In genomic region chr6:146662679-146663078, GRCm38 (mm10) we compare ENCODE assay signal across 8 mouse cellular contexts. TPM values are rescaled to one million over a fixed set of nuclear protein-coding genes. Genes with fewer than 3 reads are reported as not detected.
A peak's percentile ranks its signal among the peaks of the same experiment; 100 is the strongest.
DNase-seq lines count a peak whose midpoint lies in the region; TF ChIP-seq lines count a peak whose summit lies in the region.

No protein-coding gene starts in this region.

- H3K27me3 ChIP-seq in heart, adult 2 months (ENCODE audit: control insufficient read depth, insufficient read depth, low read length), result no peaks in the 10 kb centered on the region

- DNase-seq in heart, adult 2 months, result peak; percentile 53 to 65
- DNase-seq in heart, adult 8-10 months (ENCODE audit: low spot score), result no peak
- peak; percentile 25 for DNase-seq in urinary bladder, postnatal 25 days (ENCODE audit: low spot score)
- no peak for DNase-seq in urinary bladder, adult 2 months (ENCODE audit: low spot score)
- peak; percentile 28 for DNase-seq in cerebellum, postnatal 36 days
- peak; percentile 49 to 64 for DNase-seq in heart, postnatal 36 days
- peak; percentile 36 to 63 for DNase-seq in lung, postnatal 4 days
- DNase-seq in thymus, postnatal 14 days, result peak; percentile 68

- H3K79me2 ChIP-seq in heart, adult 2 months (replicated peaks; ENCODE audit: control insufficient read depth, insufficient read depth, low read length), result no peaks in the 10 kb centered on the region

- intact Hi-C loops in heart, adult 2 months (cut with DNase I), result loop anchor here (1.0 kb wide), 1 partner anchor 100 kb away; no protein-coding TSS in a partner anchor
- intact Hi-C loops in heart, postnatal 36 days (cut with DNase I), result loop anchor here (1.0 kb wide), 2 partner anchors 24 to 63 kb away; no protein-coding TSS in a partner anchor

- no peak overlapping the region for H3K27ac ChIP-seq in heart, adult 2 months

- peak; percentile 94 for TF ChIP-seq CTCF in heart, adult 2 months (IDR thresholded peaks at IDR 0.05)

- WGBS in heart, adult 2 months, result 41% methylated on average over 5 of the region's 5 CpGs

- TF ChIP-seq POLR2A in heart, adult 2 months (IDR thresholded peaks at IDR 0.05; ENCODE audit: insufficient read depth, low read depth, low read length), result no peak

- peak; percentile 57; the same call in 1 of the 2 replicates for TF ChIP-seq EP300 in heart, adult 2 months (IDR thresholded peaks at IDR 0.05; ENCODE audit: insufficient read depth, low read depth, low read length)

- no peaks in the 10 kb centered on the region for H3K36me3 ChIP-seq in heart, adult 2 months (ENCODE audit: control insufficient read depth, insufficient read depth, low read length)

- no peak overlapping the region for H3K4me3 ChIP-seq in heart, adult 2 months

- no peaks in the 10 kb centered on the region for H3K4me1 ChIP-seq in heart, adult 2 months (ENCODE audit: control insufficient read depth, insufficient read depth, low read length)

- H3K9ac ChIP-seq in heart, adult 2 months (ENCODE audit: low read depth, low read length), result no peak overlapping the region

RNA-seq across cellular contexts. Expression of gene Tm7sf3, which starts 20.1 kb away (rescaled TPM):
- total RNA-seq in heart, adult 2 months (2021), result 10 to 100 TPM; 14.6 to 18.0 TPM
- 9.7 and 12.2 TPM in 2 replicates for polyA plus RNA-seq in heart, adult 2 months (2012; rRNA removed)
- 10 to 100 TPM; 15.7 to 16.7 (median 15.9) TPM for total RNA-seq in heart, adult 8-10 months (2022)
- 19.6 and 29.0 TPM in 2 replicates for polyA plus RNA-seq in urinary bladder, adult 2 months (2012; rRNA removed)
- 10 to 100 TPM; 15.8 to 18.0 TPM for total RNA-seq in heart, postnatal 36 days (2021)

RNA-seq across cellular contexts. Expression of gene Med21, which starts 20.3 kb away (rescaled TPM):
- total RNA-seq in heart, adult 2 months (2021), result 10 to 100 TPM; 43.0 to 50.5 TPM
- polyA plus RNA-seq in heart, adult 2 months (2012; rRNA removed), result 39.4 and 77.7 TPM in 2 replicates
- 10 to 100 TPM; 48.4 to 55.5 (median 49.6) TPM for total RNA-seq in heart, adult 8-10 months (2022)
- 77.1 and 98.5 TPM in 2 replicates for polyA plus RNA-seq in urinary bladder, adult 2 months (2012; rRNA removed)
- 10 to 100 TPM; 46.6 to 48.5 TPM for total RNA-seq in heart, postnatal 36 days (2021)

Comparison
In these comparisons a context has a peak if more than half of its experiments do, and no peak if none do; other contexts are left out.
1. DNase-seq: peak in heart, adult 2 months (2 of 2), urinary bladder, postnatal 25 days (single experiment), cerebellum, postnatal 36 days (2 of 2), heart, postnatal 36 days (2 of 2), lung, postnatal 4 days (2 of 2) and thymus, postnatal 14 days (single experiment); none in heart, adult 8-10 months (single experiment) and urinary bladder, adult 2 months (single experiment).